Mouse (Mus musculus) embryonic fibroblast, embryonic 13.5 days (primary cell): ENCODE data around the gene Prep. TPM values are rescaled to one million over a fixed set of nuclear protein-coding genes. Genes with fewer than 3 reads are reported as not detected.

ENCODE experiments used
- H3K27ac ChIP-seq: 2 replicates; pipeline ENCODE4 v1.5.1; 2012; ENCODE audit warnings: low read length, control low read depth, inconsistent platforms; ENCODE audit not compliant: insufficient read depth
- H3K4me1 ChIP-seq: 2 replicates; pipeline ENCODE4 v1.6.1; 2011; ENCODE audit warnings: low read length; ENCODE audit not compliant: control insufficient read depth, insufficient read depth
- H3K4me3 ChIP-seq: 2 replicates; pipeline ENCODE4 v1.5.1; 2011; ENCODE audit warnings: mild to moderate bottlenecking, control low read depth, low read length; ENCODE audit not compliant: insufficient read depth
- CTCF ChIP-seq: IDR thresholded peaks from 2 replicates; pipeline ENCODE4 v1.5.1; 2011; ENCODE audit warnings: mild to moderate bottlenecking, control low read depth, low read length, moderate library complexity, borderline replicate concordance; ENCODE audit not compliant: insufficient read depth
- POLR2A ChIP-seq: IDR thresholded peaks from 2 replicates; pipeline ENCODE4 v1.6.1; 2011; ENCODE audit warnings: low read depth, mild to moderate bottlenecking, control low read depth, low read length, moderate library complexity
- polyA plus RNA-seq: library from polyadenylated mRNA; stranded (reverse); fragments of >200 nt; gene quantifications from 2 replicates; pipeline ENCODE4 v1.2.4, GENCODE M21; 2011; ENCODE audit warnings: low read depth; ENCODE audit not compliant: missing spikeins, insufficient read length

The Prep gene
- polyA plus RNA-seq, 1 experiment: 25.0 TPM

- Histone ChIP-seq H3K27ac (no peak overlapping the region), H3K4me1 (no peaks in the 10 kb centered on the region), H3K4me3 (no peak overlapping the region)
- TF ChIP-seq POLR2A (no peak), CTCF (no peak)
These were observed 72.9 kb downstream of the Prep start for GRCm38 (mm10) chr10:45139910-45140309.

GRCm38 (mm10) chr10:45140474-45141212 lies 73.6 kb downstream of the Prep start:
- Histone ChIP-seq H3K4me3 (no peak overlapping the region), H3K4me1 (no peaks in the 10 kb centered on the region), H3K27ac (no peak overlapping the region)
- TF ChIP-seq CTCF (no peak), POLR2A (no peak)

GRCm38 (mm10) chr10:45142359-45142758 lies 75.4 kb downstream of the Prep start:
- TF ChIP-seq POLR2A (no peak), CTCF (no peak)
- H3K4me3 ChIP-seq: no peak overlapping the region
- H3K4me1 ChIP-seq: no peaks in the 10 kb centered on the region
- no peak overlapping the region for H3K27ac ChIP-seq

- H3K4me1 ChIP-seq: no peaks in the 10 kb centered on the region
- no peak for TF ChIP-seq CTCF
- no peak for TF ChIP-seq POLR2A
- H3K4me3 ChIP-seq: no peak overlapping the region
- H3K27ac ChIP-seq: no peak overlapping the region
These were observed 77.2 kb downstream of the Prep start for GRCm38 (mm10) chr10:45144038-45144817.

- TF ChIP-seq POLR2A (no peak), CTCF (no peak)
- Histone ChIP-seq H3K4me3 (no peak overlapping the region), H3K4me1 (no peaks in the 10 kb centered on the region), H3K27ac (no peak overlapping the region)
These were observed 79.8 kb downstream of the Prep start for GRCm38 (mm10) chr10:45146821-45147220.

- H3K4me1 ChIP-seq: no peaks in the 10 kb centered on the region
- TF ChIP-seq POLR2A: no peak
- TF ChIP-seq CTCF: no peak
- H3K27ac ChIP-seq: no peak overlapping the region
- H3K4me3 ChIP-seq: no peak overlapping the region
These were observed 84.1 kb downstream of the Prep start for GRCm38 (mm10) chr10:45151137-45151536.

GRCm38 (mm10) chr10:45151771-45152692 lies 85.0 kb downstream of the Prep start:
- no peak overlapping the region for H3K27ac ChIP-seq
- no peak for TF ChIP-seq POLR2A
- no peak for TF ChIP-seq CTCF
- H3K4me3 ChIP-seq: no peak overlapping the region
- no peaks in the 10 kb centered on the region for H3K4me1 ChIP-seq

GRCm38 (mm10) chr10:45154557-45155060 lies 87.6 kb downstream of the Prep start:
- TF ChIP-seq CTCF (no peak), POLR2A (no peak)
- Histone ChIP-seq H3K4me3 (no peak overlapping the region), H3K27ac (no peak overlapping the region), H3K4me1 (no peaks in the 10 kb centered on the region)

- TF ChIP-seq POLR2A: no peak
- no peak for TF ChIP-seq CTCF
- H3K4me3 ChIP-seq: no peak overlapping the region
- no peaks in the 10 kb centered on the region for H3K4me1 ChIP-seq
- H3K27ac ChIP-seq: no peak overlapping the region
These were observed 98.8 kb downstream of the Prep start for GRCm38 (mm10) chr10:45165851-45166250.
